Mouse (Mus musculus) bone marrow, adult 2 months (tissue): ENCODE measurements around the gene Hpca. TPM values are rescaled to one million over a fixed set of nuclear protein-coding genes. Genes with fewer than 3 reads are reported as not detected.

Experiments
- H3K27ac ChIP-seq: fragments of 200-500 bp; 2 replicates; pipeline ENCODE4 v1.5.1; 2012; ENCODE audit warnings: low read depth, mild to moderate bottlenecking, control low read depth, inconsistent platforms, low read length; ENCODE audit not compliant: control insufficient read depth, poor library complexity, insufficient read depth
- H3K4me1 ChIP-seq: fragments of 200-500 bp; 2 replicates; pipeline ENCODE4 v1.6.1; 2011; ENCODE audit warnings: low read length; ENCODE audit not compliant: control insufficient read depth, insufficient read depth
- H3K4me3 ChIP-seq: fragments of 200-500 bp; replicated peaks from 2 replicates; pipeline ENCODE3; 2011; ENCODE audit warnings: mild to moderate bottlenecking, low read depth, low read length, control low read depth; ENCODE audit not compliant: control insufficient read depth
- CTCF ChIP-seq: fragments of 200-500 bp; IDR thresholded peaks from 2 replicates; pipeline ENCODE4 v1.5.1; 2011; ENCODE audit warnings: low read length, control low read depth; ENCODE audit not compliant: control insufficient read depth, insufficient read depth
- POLR2A ChIP-seq: fragments of 200-500 bp; IDR thresholded peaks from 2 replicates; pipeline ENCODE4 v1.6.1; 2011; ENCODE audit warnings: low read depth, mild to moderate bottlenecking, control low read depth, low read length, borderline replicate concordance; ENCODE audit not compliant: control insufficient read depth
- WGBS: fragments of 180-500 bp; shearing (Covaris S2); methylation state at CpG from one replicate; pipeline ENCODE4 v1.1.7; 2018; 5-methylcytosine and 5-hydroxymethylcytosine counted together
- polyA plus RNA-seq: library from polyadenylated mRNA; stranded (reverse); fragments of >200 nt; gene quantifications from 2 replicates; pipeline ENCODE4 v1.2.4, GENCODE M21; 2011; ENCODE audit warnings: low replicate concordance; ENCODE audit not compliant: missing spikeins, insufficient read depth, insufficient read length

The Hpca gene
- polyA plus RNA-seq, 1 experiment, result not detected

GRCm38 (mm10) chr4:129129387-129129786 lies 7.6 kb upstream of the Hpca start:
- WGBS, result 60% methylated on average over 9 of the region's 9 CpGs
- H3K4me3 ChIP-seq, result no peak overlapping the region
- H3K27ac ChIP-seq, result no peak overlapping the region
- no peaks in the 10 kb centered on the region for H3K4me1 ChIP-seq
- TF ChIP-seq CTCF (no peak), POLR2A (no peak)

GRCm38 (mm10) chr4:129128582-129129338 lies 6.9 kb upstream of the Hpca start:
- TF ChIP-seq POLR2A (no peak), CTCF (no peak)
- 62% methylated on average over 13 of the region's 13 CpGs for WGBS
- Histone ChIP-seq H3K4me1 (no peaks in the 10 kb centered on the region), H3K27ac (no peak overlapping the region), H3K4me3 (no peak overlapping the region)

- 25% methylated on average over 19 of the region's 19 CpGs for whole genome bisulfite sequencing
- TF ChIP-seq POLR2A (no peak), CTCF (no peak)
- Histone ChIP-seq H3K4me3 (no peak overlapping the region), H3K4me1 (no peaks in the 10 kb centered on the region), H3K27ac (no peak overlapping the region)
Measured at GRCm38 (mm10) chr4:129125736-129126451, 4.1 kb upstream of the Hpca start.

GRCm38 (mm10) chr4:129124652-129125146 lies 2.9 kb upstream of the Hpca start:
- 13% methylated on average over 13 of the region's 13 CpGs for WGBS
- no peak overlapping the region for H3K27ac ChIP-seq
- H3K4me1 ChIP-seq, result no peaks in the 10 kb centered on the region
- TF ChIP-seq POLR2A (no peak), CTCF (no peak)
- no peak overlapping the region for H3K4me3 ChIP-seq

- H3K4me1 ChIP-seq, result no peaks in the 10 kb centered on the region
- H3K4me3 ChIP-seq, result no peak overlapping the region
- WGBS, result 30% methylated on average over 8 of the region's 8 CpGs
- no peak for TF ChIP-seq CTCF
- no peak for TF ChIP-seq POLR2A
- H3K27ac ChIP-seq, result no peak overlapping the region
Measured at GRCm38 (mm10) chr4:129122719-129123118, 883 bp upstream of the Hpca start.

GRCm38 (mm10) chr4:129122107-129122506 lies 271 bp upstream of the Hpca start:
- no peak overlapping the region for H3K27ac ChIP-seq
- no peak overlapping the region for H3K4me3 ChIP-seq
- WGBS, result 37% methylated on average over 9 of the region's 9 CpGs
- no peaks in the 10 kb centered on the region for H3K4me1 ChIP-seq
- TF ChIP-seq CTCF (no peak), POLR2A (no peak)

GRCm38 (mm10) chr4:129120520-129121445 lies 1.1 kb downstream of the Hpca start:
- H3K4me1 ChIP-seq, result no peaks in the 10 kb centered on the region
- no peak for TF ChIP-seq POLR2A
- no peak for TF ChIP-seq CTCF
- no peak overlapping the region for H3K4me3 ChIP-seq
- 3% methylated on average over 58 of the region's 59 CpGs for WGBS
- H3K27ac ChIP-seq, result no peak overlapping the region

GRCm38 (mm10) chr4:129119708-129120107 lies 2.1 kb downstream of the Hpca start:
- TF ChIP-seq CTCF (no peak), POLR2A (no peak)
- 65% methylated on average over 10 of the region's 10 CpGs for WGBS
- Histone ChIP-seq H3K4me1 (no peaks in the 10 kb centered on the region), H3K27ac (no peak overlapping the region), H3K4me3 (no peak overlapping the region)
